Mouse (Mus musculus) ovary, postnatal 14 days (tissue): Measurements from ENCODE around the gene Inpp4b.

Experiments used
- DNase-seq: peaks from one replicate; pipeline ENCODE4 v3.0.0; 2022; ENCODE audit warnings: low spot score

Gene Inpp4b

DNA sequence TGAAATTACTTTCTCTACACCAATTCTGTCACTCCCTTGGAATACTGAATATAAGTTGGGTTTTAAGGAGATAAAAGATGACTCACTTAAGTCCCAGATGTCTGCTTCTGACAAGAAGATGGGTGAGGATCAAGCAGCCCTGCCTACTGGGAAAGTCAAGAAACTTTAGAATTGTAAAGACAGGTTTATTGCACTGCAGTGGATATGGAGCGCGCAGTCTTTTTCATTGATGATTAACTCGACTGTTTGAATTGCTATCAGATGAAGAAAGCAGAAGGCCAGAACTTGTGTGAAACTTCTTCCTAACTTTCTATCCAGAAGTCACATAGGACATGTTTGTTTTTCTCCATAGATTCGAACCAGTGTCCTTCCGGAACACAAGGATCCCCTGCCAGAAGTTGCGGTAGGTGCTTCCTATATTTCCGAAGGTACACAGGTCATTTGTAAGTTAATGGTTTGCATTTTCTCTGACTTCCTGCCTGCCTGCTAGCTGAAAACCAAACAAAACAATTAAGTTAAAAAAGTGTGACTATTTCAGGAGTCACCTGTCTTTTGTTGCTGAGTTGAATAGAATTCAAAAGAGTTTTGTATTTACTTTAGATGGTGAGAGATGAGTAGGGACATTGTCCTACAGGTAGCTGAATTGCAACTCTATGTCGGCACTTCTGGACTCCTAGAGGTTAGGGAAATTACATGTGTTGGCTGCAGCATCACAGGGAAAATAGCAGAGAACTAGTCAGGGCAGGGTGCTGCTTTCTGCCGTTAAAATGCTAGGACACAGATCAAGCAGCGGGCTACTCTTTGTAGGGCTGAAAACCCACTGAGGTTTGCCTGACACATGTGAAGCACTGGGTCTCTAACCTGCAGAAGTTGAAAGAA lies 502.0 kb downstream of the Inpp4b start:
- no peak for DNase-seq

DNA sequence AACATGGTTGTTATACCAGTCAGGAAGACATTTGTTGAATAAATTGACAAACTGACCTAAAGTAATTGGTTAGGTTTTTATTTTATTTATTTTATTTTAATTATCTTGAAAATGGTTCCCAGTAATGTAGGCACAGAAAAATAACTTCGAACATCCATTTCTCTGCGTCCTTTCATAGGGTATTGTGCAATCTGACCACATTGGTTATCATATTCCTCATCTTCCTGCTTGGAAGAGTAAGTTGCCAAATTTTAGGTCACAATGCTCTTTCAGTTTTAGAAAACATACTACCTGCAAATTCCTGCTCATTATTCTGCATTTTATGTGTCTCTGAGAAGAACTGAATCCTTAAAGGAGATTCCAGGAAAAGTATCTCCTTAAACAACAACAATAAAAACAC lies 505.6 kb downstream of the Inpp4b start:
- DNase-seq: no peak

DNA sequence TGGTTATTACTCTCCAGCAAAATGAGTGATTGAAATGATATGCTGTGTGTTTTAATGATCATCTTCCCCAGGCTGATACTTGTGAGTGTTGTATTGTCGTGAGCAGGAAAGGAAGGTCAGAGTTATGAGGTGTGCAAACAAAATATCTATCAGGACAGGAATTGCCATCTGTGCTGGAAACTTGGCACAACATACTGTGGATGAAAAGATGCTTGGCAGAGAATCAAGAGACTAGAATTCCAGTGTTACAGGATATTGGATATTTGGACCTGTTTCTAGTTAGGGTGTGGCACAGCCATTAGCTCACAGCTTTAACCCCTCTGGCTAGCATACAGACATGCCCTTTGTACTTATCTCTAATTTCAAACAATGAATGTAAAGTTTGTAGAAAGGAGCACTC lies 507.6 kb downstream of the Inpp4b start:
- DNase-seq: no peak

DNA sequence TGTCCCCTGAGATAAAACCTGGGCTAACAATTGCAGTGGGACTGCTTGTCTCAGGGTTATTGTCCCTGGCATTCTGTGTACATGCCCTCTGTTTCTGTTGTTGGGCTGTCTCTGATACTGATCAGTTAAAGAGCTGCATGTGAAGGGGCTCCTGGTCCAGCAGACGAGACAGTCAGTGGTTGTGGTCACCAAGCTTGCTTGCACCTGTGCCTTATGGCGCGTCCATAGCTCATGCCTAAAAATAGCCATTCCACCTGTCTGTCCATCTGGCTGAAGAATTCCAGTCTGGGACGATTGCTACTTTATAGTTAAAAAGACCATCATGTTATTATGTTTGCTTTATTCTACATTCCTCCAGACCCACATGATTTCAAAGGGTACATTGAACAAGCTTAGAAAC lies 510.8 kb downstream of the Inpp4b start:
- DNase-seq: no peak

DNA sequence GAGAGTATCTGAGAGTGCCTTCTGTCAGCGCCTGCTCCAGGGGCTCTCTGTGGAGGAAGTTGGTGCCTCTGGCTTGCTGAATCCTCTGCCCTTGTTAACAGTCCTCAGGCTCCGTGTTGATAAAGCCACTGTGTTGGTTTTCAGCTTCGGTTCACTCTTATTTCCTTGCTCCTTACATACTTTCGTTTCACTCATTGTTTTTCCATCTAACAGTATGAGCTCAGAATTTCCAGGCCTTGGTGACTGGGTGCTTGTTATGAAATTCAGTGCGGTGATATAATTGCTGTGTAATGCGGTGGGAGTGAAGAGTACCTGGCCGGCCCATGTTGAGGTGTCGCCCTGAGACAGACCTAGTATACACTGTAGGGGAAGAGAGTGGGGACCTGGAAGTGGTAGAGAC lies 512.2 kb downstream of the Inpp4b start:
- no peak for DNase-seq

GRCm38 (mm10) chr8:81855009-81855408 lies 512.7 kb downstream of the Inpp4b start:
- no peak for DNase-seq

DNA sequence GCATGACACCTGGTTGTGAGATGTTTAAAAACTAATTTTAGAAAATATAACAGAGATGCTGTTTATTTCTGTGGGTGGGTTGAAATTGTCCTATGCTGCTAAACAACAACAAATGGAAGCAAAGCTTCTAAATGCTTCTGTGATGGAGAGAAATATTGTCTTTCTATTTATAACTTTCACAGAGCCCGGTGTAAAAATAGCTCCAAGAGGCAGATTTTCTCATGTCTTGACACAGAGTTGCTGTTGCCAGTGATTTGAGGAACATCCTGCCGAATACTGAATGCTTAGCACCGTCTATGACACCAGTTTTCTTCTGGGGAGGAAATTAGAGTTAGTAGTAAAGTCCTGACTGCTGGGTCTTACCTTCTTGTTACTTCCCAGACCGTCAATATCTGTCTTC lies 513.8 kb downstream of the Inpp4b start:
- no peak for DNase-seq

- no peak for DNase-seq
Measured at GRCm38 (mm10) chr8:81856608-81857007, 514.3 kb downstream of the Inpp4b start.

GRCm38 (mm10) chr8:81858393-81858792 lies 516.0 kb downstream of the Inpp4b start:
- DNase-seq: no peak

- DNase-seq: no peak
Measured at GRCm38 (mm10) chr8:81859805-81860204, 517.4 kb downstream of the Inpp4b start.

- no peak for DNase-seq
Measured at GRCm38 (mm10) chr8:81861311-81861710, 519.0 kb downstream of the Inpp4b start.

DNA sequence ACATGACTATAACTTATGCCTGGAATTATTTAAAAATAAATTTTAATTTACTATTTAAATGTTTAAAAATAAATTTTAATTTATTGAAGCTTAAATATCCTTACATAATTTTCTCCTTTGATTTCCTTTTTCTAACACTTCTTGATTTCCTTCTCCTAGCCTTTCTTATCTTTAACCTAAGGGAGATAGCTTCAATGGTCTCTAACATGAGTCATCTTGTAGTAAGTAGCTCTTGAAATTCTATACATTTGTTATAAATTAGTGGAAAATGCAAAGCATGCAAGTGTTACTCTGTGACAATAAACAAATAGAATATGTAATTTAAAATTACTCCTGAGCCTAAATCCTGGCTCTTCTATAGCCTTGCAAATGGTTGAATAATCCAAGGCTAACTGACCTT lies 520.4 kb downstream of the Inpp4b start:
- DNase-seq: no peak

- no peak for DNase-seq
Measured at GRCm38 (mm10) chr8:81864318-81864717, 522.0 kb downstream of the Inpp4b start.

GRCm38 (mm10) chr8:81865664-81866063 lies 523.3 kb downstream of the Inpp4b start:
- no peak for DNase-seq

GRCm38 (mm10) chr8:81867020-81867419 lies 524.7 kb downstream of the Inpp4b start:
- DNase-seq: no peak

DNA sequence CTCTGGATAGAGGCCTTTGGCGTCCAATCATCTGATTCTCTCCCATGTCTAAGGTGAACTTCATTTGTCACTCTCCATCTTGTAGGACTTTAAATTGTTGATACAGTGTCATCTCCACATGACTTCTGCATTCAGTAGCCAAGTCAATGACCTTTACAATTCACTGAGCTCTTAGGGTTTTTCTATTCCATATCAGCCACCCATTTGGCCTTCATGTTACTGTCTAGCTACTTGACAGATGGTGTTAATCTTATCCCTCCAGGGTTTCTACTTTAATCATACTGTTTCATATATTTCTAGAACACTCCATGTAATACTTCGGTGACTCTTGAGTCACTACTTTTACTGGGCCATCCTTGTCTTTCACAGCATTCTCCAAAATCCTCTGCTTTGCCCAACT lies 528.1 kb downstream of the Inpp4b start:
- DNase-seq: no peak

DNA sequence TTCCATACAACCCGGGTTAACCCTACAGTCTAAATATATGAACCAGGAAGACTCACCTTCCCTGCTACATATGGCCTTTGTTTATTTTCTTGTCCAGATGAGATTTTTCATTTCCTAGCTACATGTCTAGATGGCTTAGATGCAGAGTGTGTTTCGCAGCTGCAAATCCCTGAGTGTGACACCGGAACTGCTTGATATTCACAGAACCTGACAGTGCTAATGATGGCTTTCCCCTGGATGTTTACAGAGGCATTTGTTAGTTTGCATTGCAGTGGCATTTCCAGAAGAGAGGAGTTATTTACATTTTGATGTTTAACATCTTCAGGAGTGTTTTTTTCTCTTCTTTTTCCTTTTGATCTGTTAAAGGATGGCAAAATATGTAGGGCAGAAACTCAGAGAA lies 537.7 kb downstream of the Inpp4b start:
- DNase-seq: no peak

GRCm38 (mm10) chr8:81884195-81884594 lies 541.8 kb downstream of the Inpp4b start:
- no peak for DNase-seq

- no peak for DNase-seq
Measured at GRCm38 (mm10) chr8:81888843-81889242, 546.5 kb downstream of the Inpp4b start.

DNA sequence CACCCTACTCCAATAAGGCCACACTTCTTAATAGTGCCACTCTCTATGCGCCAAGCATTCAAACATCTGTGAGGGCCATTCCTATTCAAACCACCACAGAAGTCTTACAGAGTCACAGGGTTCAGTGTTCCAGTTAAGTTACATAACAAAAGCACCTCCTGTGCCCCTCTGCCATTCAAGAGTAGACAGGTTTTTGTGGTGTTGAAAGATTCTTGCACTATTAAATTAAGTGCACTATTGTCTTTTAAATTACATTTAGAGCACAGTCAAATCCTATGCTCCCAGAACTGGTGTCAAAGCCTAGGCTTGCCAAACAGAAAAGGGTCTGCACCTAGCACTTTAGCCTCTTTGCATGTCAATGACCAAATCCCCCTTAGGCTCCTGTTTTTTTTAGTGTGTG lies 550.9 kb downstream of the Inpp4b start:
- no peak for DNase-seq

- DNase-seq: no peak
Measured at GRCm38 (mm10) chr8:81946812-81947211, 604.5 kb downstream of the Inpp4b start.

DNA sequence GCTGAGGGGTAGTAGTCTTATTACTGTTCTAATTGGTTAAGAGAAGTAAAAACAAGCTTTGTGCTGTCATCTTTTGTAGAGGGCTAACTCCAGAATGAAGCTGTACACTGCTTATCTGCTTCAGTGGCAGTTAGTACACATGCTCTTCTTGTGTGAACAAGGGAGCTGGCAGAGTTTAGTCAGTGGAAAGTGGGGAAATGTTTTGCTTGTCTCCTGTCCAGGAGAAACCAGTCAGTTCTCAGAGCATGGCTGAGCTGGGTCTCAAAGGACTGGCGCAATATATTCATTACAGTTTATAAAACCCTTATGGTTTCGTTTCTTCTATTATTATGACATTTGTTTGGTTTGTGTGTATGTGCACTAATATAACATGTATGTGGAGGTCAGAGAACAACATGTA lies 610.7 kb downstream of the Inpp4b start:
- DNase-seq: no peak

DNA sequence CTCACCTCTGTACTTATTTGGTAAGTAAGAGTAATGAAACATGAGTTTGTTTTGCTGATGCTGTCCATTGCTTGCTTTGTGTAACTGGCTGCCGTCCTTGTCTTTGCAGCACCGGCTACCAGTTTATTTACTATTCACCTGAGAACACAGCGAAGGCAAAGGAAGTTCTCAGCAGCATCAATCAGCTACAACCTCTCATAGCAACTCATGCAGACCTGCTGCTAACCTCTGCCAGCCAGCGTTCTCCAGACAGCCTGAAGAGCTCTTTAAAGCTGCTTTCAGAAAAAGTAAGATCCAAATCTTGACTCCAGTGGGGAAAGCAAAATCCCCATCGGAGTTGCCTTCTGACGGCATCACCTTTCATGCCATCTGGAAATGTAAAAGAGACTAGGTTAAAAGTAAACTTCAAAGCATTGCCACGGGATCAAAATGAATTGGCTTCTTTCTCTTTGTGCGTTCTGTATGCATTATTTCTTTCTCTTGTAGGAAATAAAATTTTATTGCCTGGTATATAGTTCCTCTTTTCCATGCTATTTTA lies 642.8 kb downstream of the Inpp4b start:
- DNase-seq: no peak

GRCm38 (mm10) chr8:81992966-81993365 lies 650.6 kb downstream of the Inpp4b start:
- no peak for DNase-seq
